Mouse (Mus musculus): ENCODE measurements around the gene Vav3. TPM values are rescaled to one million over a fixed set of nuclear protein-coding genes. Genes with fewer than 3 reads are reported as not detected.

Vav3 gene
- total and polyA plus RNA-seq, 3 experiments, result 0.08 TPM; not detected in 2

DNA sequence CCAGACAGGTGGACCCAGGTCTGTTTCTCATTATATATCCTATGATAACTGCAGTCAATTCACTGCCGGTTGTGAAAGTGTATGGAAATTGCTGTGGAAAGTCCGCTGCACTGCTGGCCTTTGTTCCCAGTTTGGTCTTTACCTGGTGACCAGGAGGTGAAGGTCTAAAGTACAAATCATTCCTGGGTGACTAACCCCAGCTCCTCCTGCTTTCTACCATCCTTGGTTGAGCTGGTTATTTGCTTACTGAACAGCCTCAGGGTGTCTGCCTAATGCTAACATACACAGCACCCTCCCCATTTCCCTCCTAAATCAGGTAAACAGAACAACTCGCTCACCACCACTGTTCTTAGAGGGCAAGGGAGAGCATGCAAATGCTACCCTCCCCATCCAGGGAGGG is 237.9 kb downstream of the Vav3 start:
- dilution Hi-C loops (cut with MboI; ENCODE audit: extremely low pct_ligation_motif_present, extremely low pct_unique_long_range_greater_than_20kb, low sequenced_read_pairs), result no loop called here

DNA sequence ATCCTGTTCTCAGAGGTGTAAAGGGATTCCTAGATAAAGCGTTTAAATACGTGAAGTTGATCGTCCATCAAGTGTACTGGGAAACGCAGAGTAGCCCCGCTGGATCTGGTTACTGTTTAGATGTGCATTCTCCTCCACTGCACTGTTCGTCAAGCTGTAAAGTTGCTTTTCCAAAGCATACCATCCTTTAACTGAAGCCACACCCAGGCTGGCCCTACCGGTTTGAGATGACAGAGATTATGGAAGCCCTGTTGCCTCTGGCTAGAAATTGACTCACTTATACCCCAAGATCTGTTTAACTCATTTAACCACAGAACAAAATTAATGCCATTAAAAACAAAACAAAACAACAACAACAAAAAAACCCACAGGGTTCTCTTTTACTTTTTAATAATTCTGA is 238.5 kb downstream of the Vav3 start:
- TF ChIP-seq MXI1 (IDR thresholded peaks at IDR 0.05; ENCODE audit: low read depth, low read length) (no peak), USF2 (conservative IDR thresholded peaks at IDR 0.05; ENCODE audit: low read depth, low read length) (no peak), MAX (IDR thresholded peaks at IDR 0.05; ENCODE audit: low read length) (no peak), ZNF384 (IDR thresholded peaks at IDR 0.05; ENCODE audit: low read depth, low read length) (no peak), USF1 (IDR thresholded peaks at IDR 0.05; ENCODE audit: low read depth, low read length) (no peak), KAT2A (IDR thresholded peaks at IDR 0.05; ENCODE audit: insufficient replicate concordance, low read length) (no peak), RAD21 (IDR thresholded peaks at IDR 0.05; ENCODE audit: low read depth, low read length) (no peak), SMC3 (IDR thresholded peaks at IDR 0.05; ENCODE audit: low read depth, low read length) (no peak), NELFE (IDR thresholded peaks at IDR 0.05; ENCODE audit: low read depth, low read length) (no peak)
- Histone ChIP-seq H3K4me2 (ENCODE audit: insufficient read depth, low read depth, poor library complexity, severe bottlenecking) (no peak overlapping the region), H3K4me3 (replicated peaks in 1 of 3; ENCODE audit: low read depth in 2 of 3, low read length in 2 of 3, poor library complexity in 1 of 3) (no peak overlapping the region), H3K27ac (ENCODE audit: insufficient read depth, low read depth) (no peak overlapping the region), H3K4me1 (ENCODE audit: control insufficient read depth in 1 of 2, insufficient read depth in 2 of 2) (no peaks in the 10 kb centered on the region), H3K9ac (ENCODE audit: insufficient read depth, low read depth) (no peak overlapping the region), H3K27me3 (replicated peaks) (no peaks in the 10 kb centered on the region), H3K79me2 (replicated peaks; ENCODE audit: control insufficient read depth, extremely low read depth, insufficient read depth, poor library complexity, severe bottlenecking) (no peaks in the 10 kb centered on the region), H3K9me3 (replicated peaks; ENCODE audit: low read length) (no peaks in the 10 kb centered on the region), H3K36me3 (replicated peaks in 1 of 2; ENCODE audit: control insufficient read depth in 1 of 2, insufficient read depth in 1 of 2, low read length in 1 of 2) (no peaks in the 10 kb centered on the region)
- dilution Hi-C loops (cut with MboI; ENCODE audit: extremely low pct_ligation_motif_present, extremely low pct_unique_long_range_greater_than_20kb, low sequenced_read_pairs) (no loop called here), in situ Hi-C loops (cut with MboI; ENCODE audit: low pct_ligation_motif_present, low pct_unique_long_range_greater_than_20kb, low sequenced_read_pairs) (no loop called here)
- no peak for DNase-seq (ENCODE audit: extremely low read depth)

More for the DNA sequence above, 237.9 kb downstream of the Vav3 start:
- TF ChIP-seq JUND (conservative IDR thresholded peaks at IDR 0.05; ENCODE audit: low read depth, low read length) (no peak), ZNF384 (IDR thresholded peaks at IDR 0.05; ENCODE audit: low read depth, low read length) (no peak), MYC (IDR thresholded peaks at IDR 0.05; ENCODE audit: low read depth, low read length) (no peak), E2F4 (IDR thresholded peaks at IDR 0.05; ENCODE audit: insufficient replicate concordance, low read depth, low read length) (no peak), USF2 (conservative IDR thresholded peaks at IDR 0.05; ENCODE audit: low read depth, low read length) (no peak), TCF12 (IDR thresholded peaks at IDR 0.05; ENCODE audit: low read depth, low read length) (no peak), TBP (conservative IDR thresholded peaks at IDR 0.05; ENCODE audit: low read depth, low read length) (no peak), RAD21 (IDR thresholded peaks at IDR 0.05; ENCODE audit: low read depth, low read length) (no peak)
- Histone ChIP-seq H3K9me3 (replicated peaks; ENCODE audit: low read length) (no peaks in the 10 kb centered on the region), H3K4me3 (replicated peaks in 1 of 3; ENCODE audit: low read depth in 2 of 3, low read length in 2 of 3, poor library complexity in 1 of 3) (no peak overlapping the region), H3K4me2 (ENCODE audit: insufficient read depth, low read depth, poor library complexity, severe bottlenecking) (no peak overlapping the region), H3K27me3 (replicated peaks) (no peaks in the 10 kb centered on the region), H3K36me3 (replicated peaks in 1 of 2; ENCODE audit: control insufficient read depth in 1 of 2, insufficient read depth in 1 of 2, low read length in 1 of 2) (no peaks in the 10 kb centered on the region), H3K79me2 (replicated peaks; ENCODE audit: control insufficient read depth, extremely low read depth, insufficient read depth, poor library complexity, severe bottlenecking) (no peaks in the 10 kb centered on the region), H3K4me1 (ENCODE audit: control insufficient read depth in 1 of 2, insufficient read depth in 2 of 2) (no peaks in the 10 kb centered on the region), H3K9ac (ENCODE audit: insufficient read depth, low read depth) (no peak overlapping the region), H3K27ac (ENCODE audit: insufficient read depth, low read depth) (no peak overlapping the region)
- DNase-seq (ENCODE audit: extremely low read depth), result no peak
- in situ Hi-C loops (cut with MboI; ENCODE audit: low pct_ligation_motif_present, low pct_unique_long_range_greater_than_20kb, low sequenced_read_pairs), result no loop called here

GRCm38 (mm10) chr3:109585946-109586345 is 245.5 kb downstream of the Vav3 start:
- TF ChIP-seq CTCF (conservative IDR thresholded peaks at IDR 0.05 in 1 of 2, IDR thresholded peaks at IDR 0.05 in 1 of 2; ENCODE audit: low read depth in 2 of 2, low read length in 2 of 2) (no peak), CHD2 (IDR thresholded peaks at IDR 0.05; ENCODE audit: low read length) (no peak), TBP (conservative IDR thresholded peaks at IDR 0.05; ENCODE audit: low read depth, low read length) (no peak), MYC (IDR thresholded peaks at IDR 0.05; ENCODE audit: low read depth, low read length) (no peak), RAD21 (IDR thresholded peaks at IDR 0.05; ENCODE audit: low read depth, low read length) (no peak), HCFC1 (IDR thresholded peaks at IDR 0.05; ENCODE audit: low read depth, low read length) (no peak), ETS1 (conservative IDR thresholded peaks at IDR 0.05; ENCODE audit: low read depth, low read length) (no peak), BHLHE40 (IDR thresholded peaks at IDR 0.05; ENCODE audit: low read depth, low read length) (no peak), ZC3H11A (IDR thresholded peaks at IDR 0.05; ENCODE audit: low read depth, low read length) (no peak), ZNF384 (IDR thresholded peaks at IDR 0.05; ENCODE audit: low read depth, low read length) (no peak), NRF1 (IDR thresholded peaks at IDR 0.05; ENCODE audit: low read depth, low read length) (no peak), TCF12 (IDR thresholded peaks at IDR 0.05; ENCODE audit: low read depth, low read length) (no peak), MEF2A (IDR thresholded peaks at IDR 0.05; ENCODE audit: borderline replicate concordance, low read depth, low read length) (no peak), EP300 (IDR thresholded peaks at IDR 0.05; ENCODE audit: low read length) (no peak), GABPA (IDR thresholded peaks at IDR 0.05; ENCODE audit: insufficient replicate concordance, low read depth, low read length) (no peak)
- H3K36me3 ChIP-seq (replicated peaks in 1 of 2; ENCODE audit: control insufficient read depth in 1 of 2, insufficient read depth in 1 of 2, low read length in 1 of 2), result no peaks in the 10 kb centered on the region
- no peaks in the 10 kb centered on the region for H3K27me3 ChIP-seq (replicated peaks)
- dilution Hi-C loops (cut with MboI; ENCODE audit: extremely low pct_ligation_motif_present, extremely low pct_unique_long_range_greater_than_20kb, low sequenced_read_pairs), result no loop called here
- in situ Hi-C loops (cut with MboI; ENCODE audit: low pct_ligation_motif_present, low pct_unique_long_range_greater_than_20kb, low sequenced_read_pairs), result no loop called here
- H3K4me1 ChIP-seq (ENCODE audit: control insufficient read depth in 1 of 2, insufficient read depth in 2 of 2), result no peaks in the 10 kb centered on the region
- no peaks in the 10 kb centered on the region for H3K79me2 ChIP-seq (replicated peaks; ENCODE audit: control insufficient read depth, extremely low read depth, insufficient read depth, poor library complexity, severe bottlenecking)
- H3K4me3 ChIP-seq (replicated peaks in 1 of 3; ENCODE audit: low read depth in 2 of 3, low read length in 2 of 3, poor library complexity in 1 of 3), result no peak overlapping the region
- H3K4me2 ChIP-seq (ENCODE audit: insufficient read depth, low read depth, poor library complexity, severe bottlenecking), result no peak overlapping the region
- no peaks in the 10 kb centered on the region for H3K9me3 ChIP-seq (replicated peaks; ENCODE audit: low read length)
- no peak overlapping the region for H3K9ac ChIP-seq (ENCODE audit: insufficient read depth, low read depth)
- no peak overlapping the region for H3K27ac ChIP-seq (ENCODE audit: insufficient read depth, low read depth)
- DNase-seq (ENCODE audit: extremely low read depth), result no peak
